Mouse (Mus musculus) adrenal gland, postnatal 4 days (tissue): ENCODE measurements around the gene Tbxa2r. TPM values are rescaled to one million over a fixed set of nuclear protein-coding genes. Genes with fewer than 3 reads are reported as not detected.

ENCODE experiments used
- DNase-seq, 2 experiments: peaks; one replicate each; pipeline ENCODE4 v3.0.0; 2021 to 2022; ENCODE audit warnings: low spot score in 2 of 2, mixed read lengths in 2 of 2
- long read RNA-seq, 2 experiments: library from polyadenylated mRNA; stranded (forward); transcript quantifications; one replicate each; pipeline ENCODE4 v2.0.0; 2021
- total RNA-seq, 2 experiments: library from RNA; stranded (reverse); gene quantifications; 2 replicates each; pipeline ENCODE4 v1.2.3; 2021

Gene Tbxa2r
- total RNA-seq, result 10 to 100 TPM; 27.3 to 30.6 TPM
- long read RNA-seq, experiment 1, transcript Tbxa2r-201 (3 exons, 1,765 nt), result major isoform, 31 of 51 reads
- long read RNA-seq, experiment 1, transcript Tbxa2r-202 (4 exons, 1,919 nt), result minor isoform, 6 of 51 reads
- long read RNA-seq, experiment 1, partial matches to known transcripts, result 14 of 51 reads
- long read RNA-seq, experiment 1, other reads (novel, unspliced or antisense), result 0 of 51 reads
- long read RNA-seq, experiment 2, transcript Tbxa2r-202 (4 exons, 1,919 nt), result minor isoform, 12 of 70 reads
- long read RNA-seq, experiment 2, transcript Tbxa2r-201 (3 exons, 1,765 nt), result major isoform, 46 of 70 reads
- long read RNA-seq, experiment 2, partial matches to known transcripts, result 7 of 70 reads
- long read RNA-seq, experiment 2, other reads (novel, unspliced or antisense), result 5 of 70 reads

GRCm38 (mm10) chr10:81328386-81328785 lies at the start of gene Tbxa2r:
Gene Tbxa2r, plus strand, starts transcription at chr10:81328731.
- peak in 1 of 2 experiments; percentile 74 for DNase-seq

- DNase-seq, result no peak
Observed at GRCm38 (mm10) chr10:81279496-81279895, 49.0 kb upstream of the Tbxa2r start.

- DNase-seq, result no peak
Observed at GRCm38 (mm10) chr10:81284189-81284588, 44.3 kb upstream of the Tbxa2r start.

- no peak for DNase-seq
Observed at GRCm38 (mm10) chr10:81284719-81285118, 43.8 kb upstream of the Tbxa2r start.

- peak; percentile 77 to 78 for DNase-seq
Observed at GRCm38 (mm10) chr10:81285694-81286450, 42.7 kb upstream of the Tbxa2r start.

GRCm38 (mm10) chr10:81286586-81286985 lies 41.9 kb upstream of the Tbxa2r start:
- DNase-seq, result no peak

- DNase-seq, result peak in 1 of 2 experiments; percentile 54
Observed at GRCm38 (mm10) chr10:81287513-81288157, 40.9 kb upstream of the Tbxa2r start.

GRCm38 (mm10) chr10:81288601-81289000 lies 39.9 kb upstream of the Tbxa2r start:
- no peak for DNase-seq

GRCm38 (mm10) chr10:81289278-81289677 lies 39.3 kb upstream of the Tbxa2r start:
- no peak for DNase-seq

GRCm38 (mm10) chr10:81289811-81290210 lies 38.7 kb upstream of the Tbxa2r start:
- DNase-seq, result no peak

GRCm38 (mm10) chr10:81290698-81291460 lies 37.7 kb upstream of the Tbxa2r start:
- DNase-seq, result no peak

- no peak for DNase-seq
Observed at GRCm38 (mm10) chr10:81291511-81292104, 36.9 kb upstream of the Tbxa2r start, which contains the start of gene Tjp3. Gene Tjp3, minus strand, starts transcription at chr10:81291581.

GRCm38 (mm10) chr10:81292554-81293333 lies 35.8 kb upstream of the Tbxa2r start, which contains the start of gene Pip5k1c:
Gene Pip5k1c, plus strand, starts transcription at chr10:81292963.
- DNase-seq, result peak; percentile 89 to 98

- no peak for DNase-seq
Observed at GRCm38 (mm10) chr10:81293334-81294030, 35.0 kb upstream of the Tbxa2r start.

GRCm38 (mm10) chr10:81294442-81294841 lies 34.1 kb upstream of the Tbxa2r start:
- DNase-seq, result no peak

GRCm38 (mm10) chr10:81295185-81295584 lies 33.3 kb upstream of the Tbxa2r start:
- DNase-seq, result no peak

GRCm38 (mm10) chr10:81297246-81297645 lies 31.3 kb upstream of the Tbxa2r start:
- DNase-seq, result no peak

GRCm38 (mm10) chr10:81297845-81298244 lies 30.7 kb upstream of the Tbxa2r start:
- DNase-seq, result no peak
